Mouse (Mus musculus) testis, postnatal 14 days (tissue): ENCODE measurements around the gene Gtf2a1l.

Experiments used
- DNase-seq: peaks from one replicate; pipeline ENCODE4 v3.0.0; 2021; ENCODE audit warnings: low spot score

Gtf2a1l gene

DNA sequence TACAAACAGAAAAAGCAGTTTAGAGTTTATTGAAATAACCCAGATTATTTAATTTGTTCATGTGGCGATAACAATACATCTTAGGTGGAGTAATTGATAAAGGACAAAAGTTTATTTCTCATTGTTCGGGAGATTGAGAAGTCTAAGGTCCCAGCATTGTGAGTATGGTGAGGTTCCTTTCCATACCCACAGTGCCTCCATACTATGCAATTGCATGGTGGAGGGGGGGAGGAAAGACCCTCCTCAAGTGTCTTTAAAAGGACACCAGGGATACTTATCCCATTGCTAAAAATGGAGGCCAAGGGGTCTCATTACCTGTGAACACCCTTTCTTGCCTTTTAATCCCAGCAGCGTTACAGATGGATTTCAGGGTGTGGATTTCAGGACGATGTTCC is 15.1 kb upstream of the Gtf2a1l start:
- no peak for DNase-seq

DNA sequence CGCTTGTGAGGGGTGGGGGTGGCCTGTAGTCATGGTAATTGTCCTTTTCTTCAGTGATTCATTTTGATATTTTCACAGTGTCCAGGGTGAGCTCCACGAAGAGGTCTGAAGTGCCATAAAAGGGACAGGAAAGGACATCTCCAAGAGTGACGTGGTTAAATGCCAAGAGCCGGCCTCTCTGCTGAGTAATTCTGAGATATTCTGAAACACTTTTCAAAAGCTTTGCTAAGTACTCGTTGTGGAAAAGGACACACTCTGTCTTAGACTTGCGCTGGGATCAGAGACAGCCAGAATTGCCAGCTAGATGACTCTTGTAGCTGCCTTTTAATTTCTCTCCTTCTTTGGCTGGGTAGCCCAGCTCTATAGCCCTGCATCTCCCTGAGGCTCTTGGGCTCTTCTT is 9.9 kb upstream of the Gtf2a1l start:
- no peak for DNase-seq

DNA sequence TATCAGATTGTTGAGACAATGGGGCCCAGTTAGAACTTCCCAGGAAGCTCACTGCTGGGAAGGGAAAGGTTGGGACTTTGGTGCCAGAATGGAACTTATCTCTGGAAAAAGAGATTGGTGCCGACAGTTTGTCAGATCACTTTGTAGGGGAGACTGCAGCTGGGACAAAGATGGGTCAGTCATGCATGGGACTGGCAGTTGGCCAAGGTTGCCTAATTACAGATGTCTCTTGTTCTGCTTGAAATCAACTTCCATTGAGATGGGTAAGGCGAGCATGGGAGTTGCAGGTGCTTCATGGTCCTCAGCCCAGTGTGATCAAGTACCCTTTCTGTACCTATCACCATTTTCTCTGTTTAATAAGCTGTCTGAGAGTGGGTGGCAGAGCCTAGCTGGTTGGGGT is 2.4 kb upstream of the Gtf2a1l start:
- DNase-seq = no peak

- no peak for DNase-seq
These were observed 1.5 kb downstream of the Gtf2a1l start for GRCm38 (mm10) chr17:88669921-88670320.

DNA sequence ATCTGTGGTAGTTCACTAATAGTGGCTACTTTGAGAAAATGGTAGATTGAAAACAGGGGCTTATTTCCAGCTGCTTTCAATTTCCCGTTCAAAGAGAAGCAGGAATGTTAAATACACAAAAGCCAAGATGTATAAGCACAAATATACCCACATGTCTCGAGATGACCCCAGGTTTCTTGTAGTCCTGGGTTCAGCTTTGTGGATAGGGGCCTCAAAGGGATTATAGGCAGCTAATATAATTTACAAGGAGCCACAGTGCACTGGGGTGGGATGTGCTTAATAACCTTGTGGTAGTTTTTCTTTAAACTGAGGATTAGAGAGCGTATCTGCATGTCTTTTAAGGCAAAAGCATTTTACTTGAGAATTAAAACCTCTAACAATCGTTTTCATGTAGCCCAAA is 2.3 kb downstream of the Gtf2a1l start:
- DNase-seq = no peak

- DNase-seq = no peak
These were observed 7.2 kb downstream of the Gtf2a1l start for GRCm38 (mm10) chr17:88675310-88676309.

DNA sequence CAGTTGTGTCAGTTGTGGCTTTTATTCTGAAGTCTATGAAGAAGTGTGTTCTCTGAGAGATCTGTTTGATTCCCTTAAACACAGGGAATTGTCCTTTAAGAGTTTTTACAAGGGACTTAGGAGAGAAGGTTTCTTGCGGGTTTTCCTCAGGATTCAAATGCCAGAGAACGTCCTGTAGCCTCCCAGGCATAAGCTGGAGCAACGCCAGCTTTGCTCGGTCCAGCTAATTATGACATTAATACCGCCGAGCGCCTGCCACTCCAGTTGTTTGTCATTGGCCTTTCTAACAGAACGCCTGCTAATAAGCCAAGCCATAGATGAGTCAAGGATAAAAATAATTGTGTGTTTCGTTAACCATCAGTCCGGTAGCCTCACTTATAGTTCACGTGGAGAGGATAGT is 19.8 kb downstream of the Gtf2a1l start:
- no peak for DNase-seq

DNA sequence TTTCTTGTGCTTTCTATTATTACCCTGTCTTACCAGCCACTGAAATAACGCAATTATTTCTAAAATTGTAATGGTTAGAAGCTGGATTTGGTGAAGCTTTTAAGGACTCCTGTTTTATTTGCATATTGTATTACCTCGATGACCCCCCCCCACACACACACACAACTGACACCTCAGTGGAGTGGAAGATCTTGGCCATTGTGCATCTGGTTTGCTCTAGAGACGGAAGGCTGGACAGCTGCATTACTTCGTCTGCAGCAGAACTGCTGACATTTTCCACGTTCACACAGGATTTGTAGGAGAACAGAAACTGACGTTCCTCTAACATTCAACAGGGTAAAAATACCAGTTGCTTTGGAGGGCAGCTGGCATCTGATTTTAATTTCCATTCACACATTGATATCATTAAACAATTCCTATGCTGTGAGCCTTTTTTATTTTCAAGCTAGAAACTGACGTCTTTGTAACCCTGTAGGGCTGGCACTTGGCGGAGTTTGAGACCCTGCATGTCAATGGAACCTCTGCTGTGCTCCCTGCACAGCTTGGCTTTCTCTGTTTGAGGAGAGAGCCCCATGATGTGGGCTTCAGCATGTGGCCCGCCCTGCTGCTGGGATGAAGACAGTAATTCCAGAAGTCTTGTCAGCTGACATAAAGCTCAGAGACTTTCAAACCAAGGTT is 28.3 kb downstream of the Gtf2a1l start:
- no peak for DNase-seq

- no peak for DNase-seq
These were observed 32.4 kb downstream of the Gtf2a1l start for GRCm38 (mm10) chr17:88700901-88701300.

GRCm38 (mm10) chr17:88702345-88702744 is 33.9 kb downstream of the Gtf2a1l start:
- DNase-seq = no peak

- DNase-seq = no peak
These were observed 34.7 kb downstream of the Gtf2a1l start for GRCm38 (mm10) chr17:88703112-88703511.

DNA sequence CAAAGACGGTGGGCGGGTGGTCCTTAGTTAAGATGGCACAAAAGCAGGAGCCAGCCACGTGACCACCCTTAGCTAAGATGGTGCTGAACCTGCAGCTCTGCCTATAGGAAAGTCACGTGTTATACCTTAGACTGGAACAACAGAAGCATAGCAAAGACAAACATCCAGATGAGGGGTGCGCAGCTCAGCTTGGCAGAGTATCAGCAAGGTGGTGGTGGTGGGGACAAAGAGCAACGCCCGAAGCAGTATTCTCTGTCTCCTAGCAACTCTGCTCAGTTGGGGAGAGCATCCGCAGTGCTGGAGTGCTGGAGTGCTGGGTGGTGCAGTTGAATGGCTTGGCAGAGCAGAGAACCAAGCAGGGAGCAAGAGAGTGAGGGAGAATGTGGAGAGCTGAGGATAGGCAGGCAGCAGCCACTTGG is 37.8 kb downstream of the Gtf2a1l start:
- DNase-seq = no peak

DNA sequence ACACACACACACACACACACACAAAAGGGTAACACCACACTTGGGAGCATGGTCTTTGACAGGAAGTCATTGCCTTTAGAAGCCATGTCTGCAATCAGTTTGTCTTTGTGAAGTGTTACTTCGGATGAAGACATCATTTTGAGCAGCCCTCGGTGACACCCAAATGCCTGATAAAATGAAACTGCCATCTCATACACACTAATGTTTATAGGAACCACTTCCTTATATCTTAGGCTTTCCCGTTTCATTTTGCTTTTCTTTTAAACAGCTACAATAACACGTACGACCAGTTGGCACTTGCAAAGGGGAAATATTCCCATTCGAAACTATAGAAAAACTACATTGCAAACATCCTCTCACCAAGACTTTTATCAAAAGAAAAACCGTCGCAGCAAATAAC is 81.2 kb downstream of the Gtf2a1l start:
- no peak for DNase-seq

DNA sequence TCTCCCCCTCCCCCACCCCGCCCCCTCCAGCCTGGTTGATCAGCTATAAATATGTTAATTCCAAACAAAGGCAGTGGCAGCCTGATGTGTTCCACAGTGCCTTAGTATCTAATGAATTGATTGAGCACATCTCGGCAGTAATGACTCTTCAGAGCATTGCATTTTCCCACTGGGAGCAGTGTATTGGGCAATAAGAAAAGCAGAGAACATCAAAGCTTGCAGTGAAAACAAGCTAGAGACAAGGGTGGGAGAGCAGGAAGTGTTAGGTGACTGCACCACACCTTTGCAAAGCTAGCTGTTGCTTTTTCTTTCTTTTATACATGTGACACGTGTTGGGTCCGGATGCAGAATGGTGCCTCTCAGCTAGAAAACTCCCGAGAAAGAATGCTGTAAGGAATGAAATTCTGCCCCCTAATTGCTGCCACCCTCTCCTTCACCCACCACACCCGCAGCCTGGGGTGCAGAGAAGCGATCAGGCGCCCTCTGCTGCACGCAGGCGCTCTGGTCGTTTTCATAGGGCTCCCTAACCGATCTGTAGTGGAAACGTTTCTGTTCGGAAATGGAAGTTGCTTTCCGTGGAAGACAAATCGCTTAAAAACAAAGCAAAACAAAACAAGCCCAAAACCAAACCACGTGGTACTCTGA is 84.5 kb downstream of the Gtf2a1l start:
- no peak for DNase-seq

DNA sequence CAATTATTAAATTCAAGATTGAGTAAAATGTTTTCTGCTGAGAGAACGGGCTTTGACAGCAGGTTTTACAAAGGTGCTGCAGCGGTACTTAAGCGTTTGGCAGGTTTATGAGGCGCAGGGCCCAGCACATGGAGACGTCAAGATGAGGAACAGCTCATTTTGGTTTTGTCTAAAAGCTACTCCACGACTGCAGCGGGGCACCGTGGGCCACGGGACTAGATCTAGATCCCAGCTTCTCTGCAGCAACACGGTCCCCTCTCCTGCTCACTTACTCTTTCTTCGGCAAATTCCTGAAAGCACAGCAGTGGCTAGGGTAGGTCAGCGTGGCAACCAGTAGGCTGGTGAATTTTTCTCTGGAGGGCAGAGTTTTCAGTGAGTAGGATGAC is 85.0 kb downstream of the Gtf2a1l start:
- no peak for DNase-seq

GRCm38 (mm10) chr17:88755776-88756175 is 87.3 kb downstream of the Gtf2a1l start:
- DNase-seq = peak; percentile 33

- DNase-seq = no peak
These were observed 89.6 kb downstream of the Gtf2a1l start for GRCm38 (mm10) chr17:88758003-88758437.

- DNase-seq = no peak
These were observed 95.1 kb downstream of the Gtf2a1l start for GRCm38 (mm10) chr17:88763396-88764135.

GRCm38 (mm10) chr17:88764136-88764485 is 95.7 kb downstream of the Gtf2a1l start:
- DNase-seq = no peak
